ENCODE assay signal across 17 mouse cellular contexts in the genomic region with DNA sequence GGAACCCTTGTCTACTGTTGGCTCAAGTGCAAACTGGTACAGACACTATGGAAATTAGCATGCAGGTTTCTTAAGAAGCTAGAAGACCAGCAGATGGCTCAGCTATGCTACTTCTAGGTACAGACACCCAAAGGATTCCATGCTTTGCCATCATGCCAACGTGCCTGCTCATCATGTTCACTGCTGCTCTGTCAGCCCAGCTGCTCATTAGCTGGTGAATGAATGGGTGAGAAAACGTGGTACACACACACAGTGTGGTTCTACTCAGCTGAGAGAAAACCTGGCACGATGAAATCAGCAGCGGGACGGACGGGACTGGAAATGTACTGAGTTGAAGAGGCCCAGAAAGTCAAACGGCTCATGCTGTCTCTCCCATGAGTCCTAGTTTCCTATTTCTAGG.
DNase-seq lines count a peak whose midpoint lies in the region; ATAC-seq and TF ChIP-seq lines count a peak whose summit lies in the region.
"Had no signal": no experiment of that assay in that cellular context is flagged by ENCODE, and none has a peak within 500 bp of the region (broad histone marks: within the 10 kb centered on the region; RNA-seq: fewer than 3 reads in every experiment).

No protein-coding gene starts in this region.

- peaks cover 43% of the 10 kb centered on the region for H3K36me3 ChIP-seq in intestine, postnatal 0 days (ENCODE audit: control insufficient read depth, insufficient read depth)

- no peaks in the 10 kb centered on the region for H3K27me3 ChIP-seq in intestine, postnatal 0 days (replicated peaks; ENCODE audit: control insufficient read depth, insufficient read depth, low read length)
- H3K27me3 ChIP-seq: intestine, embryonic 15.5 days had no signal

- no peaks in the 10 kb centered on the region for H3K9me3 ChIP-seq in intestine, postnatal 0 days (ENCODE audit: control insufficient read depth)
- H3K9me3 ChIP-seq: embryonic facial prominence, embryonic 10.5 days; intestine, embryonic 15.5 days had no signal

- DNase-seq in cerebellum, postnatal 14 days = peak; percentile 8 to 23
- DNase-seq in cerebellum, postnatal 4 days (ENCODE audit: low spot score in 2 of 2) = no peak
- peak; percentile 40 for DNase-seq in Muller cell, postnatal 12 days (ENCODE audit: inconsistent ontology term)
- DNase-seq in frontal cortex, postnatal 14 days (ENCODE audit: low spot score in 2 of 2) = peak; percentile 6 to 24
- peak; percentile 31 to 50 for DNase-seq in layer of hippocampus, postnatal 36 days
- no peak for DNase-seq in adrenal gland, postnatal 4 days (ENCODE audit: low spot score in 2 of 2)
- DNase-seq in kidney, postnatal 36 days = no peak
- DNase-seq: adrenal gland, postnatal 36 days; cerebellum, adult 8-10 months; heart, postnatal 36 days; kidney, postnatal 4 days; thymus, adult 2 months had no signal

- no peak overlapping the region for H3K9ac ChIP-seq in intestine, postnatal 0 days (ENCODE audit: low read depth, low read length)
- H3K9ac ChIP-seq: intestine, embryonic 15.5 days had no signal

- no peaks in the 10 kb centered on the region for H3K4me1 ChIP-seq in intestine, postnatal 0 days (replicated peaks; ENCODE audit: control insufficient read depth, insufficient read depth, low read length)
- H3K4me1 ChIP-seq: embryonic facial prominence, embryonic 10.5 days; intestine, embryonic 15.5 days had no signal

- no peak for TF ChIP-seq CTCF in intestine, postnatal 0 days (IDR thresholded peaks at IDR 0.05; ENCODE audit: low read depth)

- 90% methylated on average over 7 of the region's 7 CpGs for WGBS in intestine, postnatal 0 days

- no peak overlapping the region for H3K4me2 ChIP-seq in intestine, postnatal 0 days (replicated peaks; ENCODE audit: low read depth)
- H3K4me2 ChIP-seq: intestine, embryonic 15.5 days; midbrain, embryonic 11.5 days had no signal

- H3K27ac ChIP-seq in intestine, postnatal 0 days (ENCODE audit: low read depth, low read length) = no peak overlapping the region
- H3K27ac ChIP-seq: embryonic facial prominence, embryonic 10.5 days; intestine, embryonic 15.5 days had no signal

- no peak overlapping the region for H3K4me3 ChIP-seq in intestine, postnatal 0 days (ENCODE audit: low read depth, low read length)
- H3K4me3 ChIP-seq: embryonic facial prominence, embryonic 10.5 days; intestine, embryonic 15.5 days had no signal

- no peak for ATAC-seq in intestine, postnatal 0 days
- ATAC-seq: intestine, embryonic 15.5 days; lung, postnatal 0 days had no signal

Comparison
In these comparisons a context has a peak if more than half of its experiments do, and no peak if none do; other contexts are left out.
1. DNase-seq: peak in cerebellum, postnatal 14 days (2 of 2), Muller cell, postnatal 12 days (single experiment), frontal cortex, postnatal 14 days (2 of 2) and layer of hippocampus, postnatal 36 days (2 of 2); none in cerebellum, postnatal 4 days (0 of 2), adrenal gland, postnatal 4 days (0 of 2) and kidney, postnatal 36 days (0 of 2).